Mouse (Mus musculus) myocyte (in vitro differentiated cells): ENCODE data around the gene Misp. TPM values are rescaled to one million over a fixed set of nuclear protein-coding genes. Genes with fewer than 3 reads are reported as not detected.

ENCODE experiments used
- H3K27me3 ChIP-seq: one replicate; pipeline ENCODE4 v1.6.1; 2011; ENCODE audit not compliant: control insufficient read depth, insufficient read depth, insufficient read length
- H3K36me3 ChIP-seq: one replicate; pipeline ENCODE4 v1.6.1; 2011; ENCODE audit not compliant: control insufficient read depth, insufficient read depth
- H3K4me2 ChIP-seq: one replicate; pipeline ENCODE4 v1.6.1; 2011; ENCODE audit warnings: low read depth, control low read depth
- H3K4me3 ChIP-seq: one replicate; pipeline ENCODE4 v1.5.1; 2011; ENCODE audit warnings: mild to moderate bottlenecking, control low read depth, moderate library complexity
- H3K79me2 ChIP-seq: one replicate; pipeline ENCODE4 v1.6.1; 2011; ENCODE audit not compliant: control insufficient read depth, insufficient read depth
- H3ac ChIP-seq: one replicate; pipeline ENCODE4 v1.6.1; 2011; ENCODE audit not compliant: control insufficient read depth, insufficient read length
- CEBPB ChIP-seq: IDR thresholded peaks from 2 replicates; pipeline ENCODE4 v1.6.1; 2011; ENCODE audit warnings: mild to moderate bottlenecking, moderate library complexity; ENCODE audit not compliant: poor library complexity, insufficient read depth, severe bottlenecking
- E2F4 ChIP-seq: IDR thresholded peaks from one replicate; pipeline ENCODE4 v1.6.1; 2011; ENCODE audit warnings: mild to moderate bottlenecking, control low read depth, moderate library complexity; ENCODE audit not compliant: insufficient read depth
- MAX ChIP-seq: IDR thresholded peaks from one replicate; pipeline ENCODE4 v1.6.1; 2011; ENCODE audit warnings: low read depth, mild to moderate bottlenecking, control low read depth
- MYOD1 ChIP-seq, 3 experiments: IDR thresholded peaks; one replicate each; pipeline ENCODE4 v1.6.1; 2011; ENCODE audit warnings: control low read depth in 2 of 3, low read depth in 2 of 3, mild to moderate bottlenecking in 2 of 3, moderate library complexity in 1 of 3; ENCODE audit not compliant: insufficient read length in 2 of 3, control insufficient read depth in 1 of 3
- MYOG ChIP-seq, 3 experiments: IDR thresholded peaks; one replicate each; pipeline ENCODE4 v1.6.1; 2011; ENCODE audit warnings: control low read depth in 2 of 3, low read depth in 2 of 3, mild to moderate bottlenecking in 2 of 3; ENCODE audit not compliant: insufficient read length in 2 of 3, control insufficient read depth in 1 of 3, insufficient read depth in 1 of 3
- POLR2A ChIP-seq: IDR thresholded peaks from one replicate; pipeline ENCODE4 v1.6.1; 2011; ENCODE audit warnings: low read depth, mild to moderate bottlenecking, control low read depth, moderate library complexity; ENCODE audit not compliant: insufficient read length
- POLR2AphosphoS2 ChIP-seq: IDR thresholded peaks from one replicate; pipeline ENCODE4 v1.6.1; 2011; ENCODE audit warnings: low read depth, control low read depth; ENCODE audit not compliant: insufficient read length
- REST ChIP-seq: IDR thresholded peaks from one replicate; pipeline ENCODE4 v1.6.1; 2011; ENCODE audit warnings: mild to moderate bottlenecking, control low read depth, moderate library complexity; ENCODE audit not compliant: insufficient read depth, insufficient read length
- SRF ChIP-seq: IDR thresholded peaks from one replicate; pipeline ENCODE4 v1.6.1; 2011; ENCODE audit warnings: low read depth; ENCODE audit not compliant: control insufficient read depth, insufficient read length
- TCF12 ChIP-seq: IDR thresholded peaks from one replicate; pipeline ENCODE4 v1.6.1; 2011; ENCODE audit warnings: mild to moderate bottlenecking, control low read depth; ENCODE audit not compliant: poor library complexity, insufficient read depth, severe bottlenecking
- TCF3 ChIP-seq: IDR thresholded peaks from one replicate; pipeline ENCODE4 v1.6.1; 2011; ENCODE audit warnings: low read depth, control low read depth; ENCODE audit not compliant: insufficient read length
- USF1 ChIP-seq: IDR thresholded peaks from one replicate; pipeline ENCODE4 v1.6.1; 2011; ENCODE audit warnings: low read depth, mild to moderate bottlenecking, control low read depth, moderate library complexity
- polyA plus RNA-seq: library from polyadenylated mRNA; unstranded; fragments of >200 nt; fragmentation: generic; extraction: Trizol; gene quantifications from one replicate; pipeline ENCODE4 v1.2.1, GENCODE M21; 2012; ENCODE audit warnings: missing spikeins

The Misp gene
- polyA plus RNA-seq, 1 experiment = 0.06 TPM

- no peak overlapping the region for H3ac ChIP-seq
- H3K4me2 ChIP-seq = no peak overlapping the region
- H3K27me3 ChIP-seq = no peaks in the 10 kb centered on the region
- H3K4me3 ChIP-seq = no peak overlapping the region
- H3K36me3 ChIP-seq = peaks cover 7% of the 10 kb centered on the region
- TF ChIP-seq MYOD1 (IDR thresholded peaks at IDR 0.05; ENCODE audit: control insufficient read depth in 1 of 3, insufficient read length in 2 of 3, low read depth in 2 of 3) (peak in 1 of 3 experiments; percentile 46), MYOG (IDR thresholded peaks at IDR 0.05; ENCODE audit: control insufficient read depth in 1 of 3, insufficient read depth in 1 of 3, insufficient read length in 2 of 3, low read depth in 2 of 3) (peak in 1 of 3 experiments; percentile 19), SRF (peak; percentile 17), TCF3 (no peak), POLR2AphosphoS2 (no peak)
- no peaks in the 10 kb centered on the region for H3K79me2 ChIP-seq
Measured at GRCm38 (mm10) chr10:79806972-79807371, 13.8 kb upstream of the Misp start.

DNA sequence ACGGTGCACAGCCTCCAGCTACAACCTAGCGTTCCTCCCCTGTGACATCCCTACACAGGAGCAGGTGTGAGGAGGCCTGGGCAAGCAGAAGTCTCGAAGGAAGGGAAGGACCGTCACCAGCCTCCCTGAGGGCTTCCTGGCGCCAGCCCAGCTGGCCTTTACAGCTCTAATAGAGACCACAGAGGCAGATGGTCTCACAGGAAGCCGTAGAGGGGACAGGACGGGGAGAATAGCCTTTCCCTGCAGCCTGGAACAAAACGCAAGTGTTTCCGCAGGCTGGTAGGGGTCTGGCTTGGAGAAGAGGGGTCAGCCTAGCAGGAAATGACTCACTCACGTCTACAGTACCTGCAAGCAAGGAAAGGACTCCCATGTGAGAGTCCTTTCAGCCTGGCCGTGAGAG lies 13.0 kb upstream of the Misp start:
- Histone ChIP-seq H3K4me2 (no peak overlapping the region), H3K36me3 (peaks cover 7% of the 10 kb centered on the region), H3K4me3 (no peak overlapping the region)

DNA sequence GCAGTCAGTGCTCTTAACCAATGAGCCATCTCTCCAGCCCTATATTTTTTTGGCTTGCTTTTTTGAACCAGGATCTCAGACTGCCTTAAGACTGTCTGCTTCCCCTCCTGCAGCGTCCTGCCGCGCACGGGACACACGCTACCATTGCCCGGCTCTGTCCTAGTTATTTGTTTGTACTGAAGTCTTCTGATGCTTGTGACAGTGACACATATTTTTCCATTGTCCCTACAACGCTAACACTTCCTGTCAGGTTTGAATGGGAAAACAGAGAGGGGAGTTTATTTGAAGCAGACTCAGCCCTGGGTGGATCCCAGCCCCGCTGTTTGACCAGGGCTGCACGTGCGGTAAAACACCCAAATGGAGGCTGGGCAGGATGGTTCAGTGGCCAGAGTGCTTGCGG lies 12.1 kb upstream of the Misp start:
- no peaks in the 10 kb centered on the region for H3K79me2 ChIP-seq
- H3K27me3 ChIP-seq = no peaks in the 10 kb centered on the region
- H3K36me3 ChIP-seq = peaks cover 7% of the 10 kb centered on the region
- TF ChIP-seq MYOG (IDR thresholded peaks at IDR 0.05; ENCODE audit: control insufficient read depth in 1 of 3, insufficient read depth in 1 of 3, insufficient read length in 2 of 3, low read depth in 2 of 3) (no peak), E2F4 (no peak), USF1 (no peak), MYOD1 (IDR thresholded peaks at IDR 0.05; ENCODE audit: control insufficient read depth in 1 of 3, insufficient read length in 2 of 3, low read depth in 2 of 3) (no peak), SRF (no peak), POLR2A (no peak), POLR2AphosphoS2 (no peak), TCF3 (no peak), CEBPB (no peak), REST (no peak), MAX (no peak), TCF12 (no peak)
- no peak overlapping the region for H3ac ChIP-seq
- H3K4me2 ChIP-seq = no peak overlapping the region
- no peak overlapping the region for H3K4me3 ChIP-seq

More for the DNA sequence above, 13.0 kb upstream of the Misp start:
- Histone ChIP-seq H3K79me2 (no peaks in the 10 kb centered on the region), H3ac (no peak overlapping the region), H3K27me3 (no peaks in the 10 kb centered on the region)
- TF ChIP-seq REST (no peak), E2F4 (no peak), TCF12 (no peak), SRF (no peak), POLR2A (no peak), MYOD1 (IDR thresholded peaks at IDR 0.05; ENCODE audit: control insufficient read depth in 1 of 3, insufficient read length in 2 of 3, low read depth in 2 of 3) (no peak), TCF3 (no peak), MAX (no peak), USF1 (no peak), POLR2AphosphoS2 (no peak), CEBPB (no peak), MYOG (IDR thresholded peaks at IDR 0.05; ENCODE audit: control insufficient read depth in 1 of 3, insufficient read depth in 1 of 3, insufficient read length in 2 of 3, low read depth in 2 of 3) (no peak)

DNA sequence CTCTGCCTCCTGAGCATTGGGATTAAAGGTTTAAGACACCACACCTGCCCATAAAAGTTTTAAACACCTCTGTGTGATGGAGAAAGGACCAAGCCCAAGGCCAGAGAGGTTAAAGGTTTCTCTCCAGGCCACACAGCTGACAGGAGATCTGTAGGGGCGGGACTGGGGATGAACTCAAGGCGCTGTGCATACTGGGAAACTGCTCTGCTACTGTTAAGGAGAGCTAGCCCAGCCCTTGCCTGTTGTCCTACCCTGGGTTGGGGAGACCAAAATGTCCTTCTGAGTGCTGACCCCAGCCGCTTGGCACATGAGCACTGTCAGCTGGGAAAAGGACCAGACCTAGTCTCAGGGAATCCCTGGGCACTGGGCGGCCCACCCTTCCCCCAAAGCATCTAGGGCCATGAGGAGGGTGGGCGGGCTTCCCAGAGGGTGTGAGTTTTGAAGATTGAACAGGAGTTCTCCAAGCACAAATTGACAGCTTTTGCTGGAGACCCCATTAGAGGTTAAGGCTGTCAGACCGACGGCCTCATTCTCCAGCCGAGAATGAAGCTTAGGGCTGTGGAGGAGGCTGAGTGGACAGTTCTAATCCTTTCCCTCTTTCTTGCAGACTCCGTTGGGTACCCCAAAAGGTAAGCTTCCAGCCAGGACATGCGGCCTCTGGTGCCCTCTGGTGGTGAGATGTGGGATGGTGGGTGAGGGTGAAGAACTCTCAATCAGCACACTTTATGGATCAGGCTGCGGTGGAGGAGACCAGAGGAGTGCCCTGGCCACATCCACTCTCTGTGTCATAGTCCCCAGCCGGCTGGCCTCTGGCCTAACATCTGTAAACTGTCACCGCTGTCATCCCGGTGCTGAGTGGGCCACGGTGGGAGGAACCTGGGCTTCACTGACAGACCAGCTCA lies 8.8 kb upstream of the Misp start:
- Histone ChIP-seq H3K79me2 (no peaks in the 10 kb centered on the region), H3K27me3 (no peaks in the 10 kb centered on the region), H3ac (no peak overlapping the region), H3K4me3 (no peak overlapping the region), H3K4me2 (no peak overlapping the region), H3K36me3 (peaks cover 13% of the 10 kb centered on the region)
- TF ChIP-seq TCF3 = no peak
- TF ChIP-seq POLR2A = no peak
- no peak for TF ChIP-seq CEBPB
- TF ChIP-seq E2F4 = no peak
- no peak for TF ChIP-seq MYOD1 (IDR thresholded peaks at IDR 0.05; ENCODE audit: control insufficient read depth in 1 of 3, insufficient read length in 2 of 3, low read depth in 2 of 3)
